Mouse (Mus musculus) CD4-positive, CD25-positive, alpha-beta regulatory T cell, adult 9 weeks (primary cell): ENCODE measurements around the gene Ric1. TPM values are rescaled to one million over a fixed set of nuclear protein-coding genes. Genes with fewer than 3 reads are reported as not detected.

Experiments used
- polyA plus RNA-seq: library from polyadenylated mRNA; unstranded; fragments of 100-300 nt; shearing (Covaris generic); gene quantifications from one replicate; pipeline ENCODE4 v1.2.1, GENCODE M21; 2017

Ric1 gene
- polyA plus RNA-seq: 1.7 TPM

DNA sequence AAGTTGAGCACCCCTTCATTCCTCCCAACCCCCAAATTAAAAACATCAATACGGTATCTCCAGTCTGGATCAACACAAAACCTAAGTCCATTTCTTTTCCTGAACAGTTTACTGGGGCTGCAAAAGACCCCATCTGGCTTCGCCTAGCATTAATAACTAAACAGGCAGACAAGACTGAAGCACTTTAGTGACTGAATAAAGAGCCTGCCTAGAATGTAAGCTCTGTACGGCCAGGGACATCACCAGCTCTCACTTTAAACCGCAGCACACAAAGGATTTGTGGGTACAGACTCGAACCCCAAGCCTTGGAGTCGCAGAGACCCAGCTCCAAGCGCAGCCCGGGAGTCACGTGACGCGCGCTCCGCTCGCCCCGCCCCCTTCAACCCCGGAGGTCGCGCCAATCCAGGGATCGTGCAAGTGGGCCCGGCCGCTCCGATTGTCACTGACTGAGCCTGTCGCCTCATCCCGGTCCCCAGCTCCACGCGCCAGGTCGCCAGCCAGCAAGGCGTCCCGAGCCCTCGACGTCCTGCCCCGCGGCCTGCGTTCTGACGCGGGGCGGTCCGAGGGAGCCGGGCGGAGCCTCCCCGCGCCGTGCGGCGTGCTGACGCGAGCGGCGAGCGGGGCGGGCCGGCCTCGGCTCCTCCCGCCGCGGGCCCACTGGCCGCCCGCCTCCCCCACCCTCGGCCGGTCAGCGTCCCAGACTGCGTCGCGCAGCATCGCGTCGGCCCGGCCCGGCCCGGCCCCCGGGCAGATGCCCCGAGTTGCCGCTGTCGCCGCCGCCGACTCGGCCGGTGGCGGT lies at the start of gene Ric1:
Gene Ric1, plus strand, starts transcription at position 646 of the 799 bp plus-strand sequence.

DNA sequence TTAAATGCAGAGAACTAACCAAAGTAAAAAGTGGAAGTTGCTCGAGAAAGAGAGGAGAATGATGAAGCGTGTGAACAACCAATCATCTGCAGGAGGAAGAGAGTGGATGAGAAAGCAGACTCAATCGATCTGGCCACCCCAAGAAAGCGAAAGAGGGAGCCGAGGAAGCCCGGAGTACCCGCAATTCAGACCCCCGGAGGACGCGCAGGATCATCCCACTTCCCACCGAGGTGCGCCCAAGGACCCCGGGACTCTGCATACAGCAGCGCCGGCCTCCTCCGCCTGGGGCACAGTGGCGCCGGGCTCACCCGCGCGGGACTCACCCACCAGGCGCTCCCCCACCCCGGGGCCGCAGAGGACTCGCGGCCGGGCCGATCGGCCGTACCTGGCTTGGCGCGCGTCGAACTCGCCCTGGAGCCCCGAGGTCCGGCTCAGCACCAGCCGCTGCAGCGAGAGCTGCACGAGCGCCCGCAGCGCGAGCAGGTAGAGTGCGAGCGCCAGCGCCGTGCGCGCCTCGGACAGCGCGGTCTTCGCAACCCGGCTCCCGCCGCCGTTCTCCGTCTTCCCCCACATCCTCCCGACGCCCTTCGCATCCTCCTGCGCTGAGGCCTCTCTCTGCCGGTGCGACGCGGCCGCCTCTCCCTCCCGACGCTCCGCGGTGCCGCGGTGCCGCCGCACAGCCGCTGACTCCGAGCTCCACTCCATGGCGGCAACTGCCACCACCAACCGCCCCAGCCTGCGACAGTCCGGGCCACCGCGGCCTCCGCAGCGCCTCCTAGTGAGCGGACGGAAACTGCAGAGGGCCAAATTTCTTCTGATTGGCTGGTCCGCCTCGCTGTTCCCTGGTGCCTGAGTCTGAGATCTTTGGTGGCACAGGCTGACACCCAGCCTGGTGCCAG lies 125.8 kb downstream of the Ric1 start, which contains the start of gene Ermp1:
Gene Ermp1, minus strand, starts transcription at position 765 of the 899 bp plus-strand sequence.

Other genes with a start within 250 kb of the Ric1 start
- 26.8 TPM for gene Insl6, start 196.9 kb upstream of the Ric1 start, polyA plus RNA-seq
- gene Rln1, start 187.6 kb upstream of the Ric1 start, polyA plus RNA-seq: not detected
- gene Plgrkt, start 154.9 kb upstream of the Ric1 start, polyA plus RNA-seq: 301 TPM
- gene Cd274, start 154.8 kb upstream of the Ric1 start, polyA plus RNA-seq: 52.0 TPM
- gene Pdcd1lg2, start 111.4 kb upstream of the Ric1 start, polyA plus RNA-seq: 18.5 TPM
- gene Ermp1, start 126.1 kb downstream of the Ric1 start, polyA plus RNA-seq: 12.1 TPM
- not detected for gene Mlana, start 175.5 kb downstream of the Ric1 start, polyA plus RNA-seq